Mouse (Mus musculus): ENCODE results near the gene Peak1. TPM values are rescaled to one million over a fixed set of nuclear protein-coding genes. Genes with fewer than 3 reads are reported as not detected.

Peak1 gene
- polyA plus RNA-seq, 1 experiment: 14.4 TPM

- H3K79me3 ChIP-seq (ENCODE audit: low read depth): peaks cover 12% of the 10 kb centered on the region
- no peaks in the 10 kb centered on the region for H3K27me3 ChIP-seq (ENCODE audit: control insufficient read depth, insufficient read depth, insufficient read length)
- no peak overlapping the region for H3K4me3 ChIP-seq (ENCODE audit: insufficient read depth, poor library complexity, severe bottlenecking)
- no peak overlapping the region for H3ac ChIP-seq (ENCODE audit: control insufficient read depth, insufficient read length, low read depth)
- no peak for TF ChIP-seq FOSL1 (IDR thresholded peaks at IDR 0.05; ENCODE audit: insufficient read depth, low read length, poor library complexity, severe bottlenecking)
- TF ChIP-seq MAX (IDR thresholded peaks at IDR 0.05): no peak
- H3K79me2 ChIP-seq (ENCODE audit: control insufficient read depth, insufficient read depth): peaks cover 48% of the 10 kb centered on the region
- H3K36me3 ChIP-seq (ENCODE audit: control insufficient read depth, insufficient read depth): peaks cover 3% of the 10 kb centered on the region
Measured at GRCm38 (mm10) chr9:56304526-56304925, 113.3 kb downstream of the Peak1 start.

- Histone ChIP-seq H3K79me3 (ENCODE audit: low read depth) (peaks cover 12% of the 10 kb centered on the region), H3K4me3 (ENCODE audit: insufficient read depth, poor library complexity, severe bottlenecking) (no peak overlapping the region), H3K27me3 (ENCODE audit: control insufficient read depth, insufficient read depth, insufficient read length) (no peaks in the 10 kb centered on the region), H3K36me3 (ENCODE audit: control insufficient read depth, insufficient read depth) (peaks cover 3% of the 10 kb centered on the region), H3ac (ENCODE audit: control insufficient read depth, insufficient read length, low read depth) (no peak overlapping the region), H3K79me2 (ENCODE audit: control insufficient read depth, insufficient read depth) (peaks cover 61% of the 10 kb centered on the region)
- TF ChIP-seq FOSL1 (IDR thresholded peaks at IDR 0.05; ENCODE audit: insufficient read depth, low read length, poor library complexity, severe bottlenecking) (no peak), CEBPB (IDR thresholded peaks at IDR 0.05; ENCODE audit: low read depth) (no peak), CTCF (IDR thresholded peaks at IDR 0.05; ENCODE audit: control insufficient read depth, insufficient read depth, insufficient read length) (no peak), MYOD1 (IDR thresholded peaks at IDR 0.05; ENCODE audit: control insufficient read depth, insufficient read length, low read depth) (no peak), MYOG (IDR thresholded peaks at IDR 0.05; ENCODE audit: control insufficient read depth, extremely low read depth, insufficient read length) (no peak), USF1 (IDR thresholded peaks at IDR 0.05; ENCODE audit: low read depth) (no peak), MAX (IDR thresholded peaks at IDR 0.05) (no peak)
Measured at GRCm38 (mm10) chr9:56302921-56303465, 114.9 kb downstream of the Peak1 start.

- Histone ChIP-seq H3K4me3 (ENCODE audit: insufficient read depth, poor library complexity, severe bottlenecking) (no peak overlapping the region), H3K79me2 (ENCODE audit: control insufficient read depth, insufficient read depth) (peaks cover 36% of the 10 kb centered on the region), H3K79me3 (ENCODE audit: low read depth) (peaks cover 12% of the 10 kb centered on the region), H3ac (ENCODE audit: control insufficient read depth, insufficient read length, low read depth) (no peak overlapping the region), H3K36me3 (ENCODE audit: control insufficient read depth, insufficient read depth) (no peaks in the 10 kb centered on the region), H3K27me3 (ENCODE audit: control insufficient read depth, insufficient read depth, insufficient read length) (no peaks in the 10 kb centered on the region)
- no peak for TF ChIP-seq USF1 (IDR thresholded peaks at IDR 0.05; ENCODE audit: low read depth)
- TF ChIP-seq MAX (IDR thresholded peaks at IDR 0.05): no peak
- no peak for TF ChIP-seq FOSL1 (IDR thresholded peaks at IDR 0.05; ENCODE audit: insufficient read depth, low read length, poor library complexity, severe bottlenecking)
Measured at GRCm38 (mm10) chr9:56290019-56290418, 127.8 kb downstream of the Peak1 start.

GRCm38 (mm10) chr9:56282481-56282880 is 135.4 kb downstream of the Peak1 start:
- peaks cover 11% of the 10 kb centered on the region for H3K79me3 ChIP-seq (ENCODE audit: low read depth)
- TF ChIP-seq USF1 (IDR thresholded peaks at IDR 0.05; ENCODE audit: low read depth): no peak
- TF ChIP-seq CTCF (IDR thresholded peaks at IDR 0.05; ENCODE audit: control insufficient read depth, insufficient read depth, insufficient read length): no peak
- TF ChIP-seq CEBPB (IDR thresholded peaks at IDR 0.05; ENCODE audit: low read depth): no peak
- TF ChIP-seq MYOG (IDR thresholded peaks at IDR 0.05; ENCODE audit: control insufficient read depth, extremely low read depth, insufficient read length): no peak
- peaks cover 48% of the 10 kb centered on the region for H3K79me2 ChIP-seq (ENCODE audit: control insufficient read depth, insufficient read depth)
- H3ac ChIP-seq (ENCODE audit: control insufficient read depth, insufficient read length, low read depth): no peak overlapping the region
- peaks cover 2% of the 10 kb centered on the region for H3K36me3 ChIP-seq (ENCODE audit: control insufficient read depth, insufficient read depth)
- H3K4me3 ChIP-seq (ENCODE audit: insufficient read depth, poor library complexity, severe bottlenecking): no peak overlapping the region
- no peaks in the 10 kb centered on the region for H3K27me3 ChIP-seq (ENCODE audit: control insufficient read depth, insufficient read depth, insufficient read length)

- no peak overlapping the region for H3ac ChIP-seq (ENCODE audit: control insufficient read depth, insufficient read length, low read depth)
- H3K4me3 ChIP-seq (ENCODE audit: insufficient read depth, poor library complexity, severe bottlenecking): no peak overlapping the region
- TF ChIP-seq CEBPB (IDR thresholded peaks at IDR 0.05; ENCODE audit: low read depth): peak; percentile 50
- no peak for TF ChIP-seq MAX (IDR thresholded peaks at IDR 0.05)
- TF ChIP-seq FOSL1 (IDR thresholded peaks at IDR 0.05; ENCODE audit: insufficient read depth, low read length, poor library complexity, severe bottlenecking): peak; percentile 52
- H3K36me3 ChIP-seq (ENCODE audit: control insufficient read depth, insufficient read depth): peaks cover 8% of the 10 kb centered on the region
- peaks cover 45% of the 10 kb centered on the region for H3K79me2 ChIP-seq (ENCODE audit: control insufficient read depth, insufficient read depth)
- no peaks in the 10 kb centered on the region for H3K27me3 ChIP-seq (ENCODE audit: control insufficient read depth, insufficient read depth, insufficient read length)
- peaks cover 21% of the 10 kb centered on the region for H3K79me3 ChIP-seq (ENCODE audit: low read depth)
Measured at GRCm38 (mm10) chr9:56273576-56273975, 144.3 kb downstream of the Peak1 start.

- H3K4me3 ChIP-seq (ENCODE audit: insufficient read depth, poor library complexity, severe bottlenecking): no peak overlapping the region
- TF ChIP-seq CTCF (IDR thresholded peaks at IDR 0.05; ENCODE audit: control insufficient read depth, insufficient read depth, insufficient read length) (no peak), FOSL1 (IDR thresholded peaks at IDR 0.05; ENCODE audit: insufficient read depth, low read length, poor library complexity, severe bottlenecking) (no peak), MYOG (IDR thresholded peaks at IDR 0.05; ENCODE audit: control insufficient read depth, extremely low read depth, insufficient read length) (no peak), USF1 (IDR thresholded peaks at IDR 0.05; ENCODE audit: low read depth) (no peak), MYOD1 (IDR thresholded peaks at IDR 0.05; ENCODE audit: control insufficient read depth, insufficient read length, low read depth) (no peak), CEBPB (IDR thresholded peaks at IDR 0.05; ENCODE audit: low read depth) (no peak), MAX (IDR thresholded peaks at IDR 0.05) (no peak)
- peaks cover 56% of the 10 kb centered on the region for H3K79me2 ChIP-seq (ENCODE audit: control insufficient read depth, insufficient read depth)
- H3K36me3 ChIP-seq (ENCODE audit: control insufficient read depth, insufficient read depth): peaks cover 3% of the 10 kb centered on the region
- no peaks in the 10 kb centered on the region for H3K27me3 ChIP-seq (ENCODE audit: control insufficient read depth, insufficient read depth, insufficient read length)
- peaks cover 20% of the 10 kb centered on the region for H3K79me3 ChIP-seq (ENCODE audit: low read depth)
- no peak overlapping the region for H3ac ChIP-seq (ENCODE audit: control insufficient read depth, insufficient read length, low read depth)
Measured at GRCm38 (mm10) chr9:56272247-56272598, 145.6 kb downstream of the Peak1 start.

All from C2C12 (cell line).